Mouse (Mus musculus) liver, embryonic 15.5 days (tissue): ENCODE results near the gene Itga5. TPM values are rescaled to one million over a fixed set of nuclear protein-coding genes. Genes with fewer than 3 reads are reported as not detected.

Experiments used
- ATAC-seq: fragments of 200-750 bp; cut with Nextera tagmentation; 2 replicates; pipeline ENCODE4 v1.8.0; 2017; ENCODE audit warnings: moderate number of reproducible peaks, mild to moderate bottlenecking, moderate library complexity; ENCODE audit not compliant: insufficient read depth
- H3K27ac ChIP-seq: fragments of 300-500 bp; sonication (generic); replicated peaks from 2 replicates; pipeline ENCODE4 v1.5.1; 2015; ENCODE audit warnings: mild to moderate bottlenecking, inconsistent platforms
- H3K27me3 ChIP-seq: fragments of 300-500 bp; sonication (generic); 2 replicates; pipeline ENCODE4 v1.6.1; 2015; ENCODE audit warnings: mild to moderate bottlenecking, inconsistent platforms
- H3K36me3 ChIP-seq: fragments of 300-500 bp; sonication (generic); replicated peaks from 2 replicates; pipeline ENCODE4 v1.6.1; 2015; ENCODE audit warnings: moderate library complexity, mild to moderate bottlenecking, inconsistent platforms
- H3K4me1 ChIP-seq: fragments of 300-500 bp; sonication (generic); replicated peaks from 2 replicates; pipeline ENCODE4 v1.6.1; 2015; ENCODE audit warnings: inconsistent platforms
- H3K4me2 ChIP-seq: fragments of 300-500 bp; sonication (generic); 2 replicates; pipeline ENCODE4 v1.6.1; 2015; ENCODE audit warnings: moderate library complexity, mild to moderate bottlenecking, inconsistent platforms
- H3K4me3 ChIP-seq: fragments of 300-500 bp; sonication (generic); replicated peaks from 2 replicates; pipeline ENCODE4 v1.5.1; 2015; ENCODE audit warnings: mild to moderate bottlenecking, inconsistent platforms
- H3K9ac ChIP-seq: fragments of 300-500 bp; sonication (generic); 2 replicates; pipeline ENCODE4 v1.6.1; 2015; ENCODE audit warnings: moderate library complexity, mild to moderate bottlenecking, inconsistent platforms
- H3K9me3 ChIP-seq: fragments of 300-500 bp; sonication (generic); replicated peaks from 2 replicates; pipeline ENCODE4 v1.6.1; 2016; ENCODE audit warnings: inconsistent platforms
- WGBS: fragments of 180-500 bp; shearing (Covaris S2); methylation state at CpG from one replicate; pipeline ENCODE4 v1.1.7; 2015; ENCODE audit warnings: mixed read lengths; ENCODE audit not compliant: insufficient replicate concordance; 5-methylcytosine and 5-hydroxymethylcytosine counted together
- polyA plus RNA-seq: library from polyadenylated mRNA; unstranded; fragments of >200 nt; fragmentation: Nextera tagmentation; extraction: Ambion mirVana; gene quantifications from 2 replicates; pipeline ENCODE4 v1.2.1, GENCODE M21; 2015

The Itga5 gene
- polyA plus RNA-seq, 1 experiment from 2014 or later: 15.9 TPM

- Histone ChIP-seq H3K9me3 (no peaks in the 10 kb centered on the region), H3K27ac (peak overlapping the region; percentile 83; the same call in 1 of the 2 replicates), H3K9ac (no peak overlapping the region), H3K4me2 (peak overlapping the region; percentile 90; the same call in 1 of the 2 replicates), H3K27me3 (peaks cover 25% of the 10 kb centered on the region), H3K36me3 (no peaks in the 10 kb centered on the region), H3K4me3 (no peak overlapping the region), H3K4me1 (peaks cover 71% of the 10 kb centered on the region)
- ATAC-seq: no peak
- WGBS: 47% methylated on average over 1 of the region's 1 CpGs
These were observed 2.8 kb downstream of the Itga5 start for GRCm38 (mm10) chr15:103363809-103364208.

GRCm38 (mm10) chr15:103362950-103363349, 3.6 kb downstream of the Itga5 start:
- Histone ChIP-seq H3K36me3 (no peaks in the 10 kb centered on the region; the same call in 1 of the 2 replicates), H3K27ac (peak overlapping the region; percentile 64; the same call in 1 of the 2 replicates), H3K27me3 (peaks cover 21% of the 10 kb centered on the region), H3K4me1 (peaks cover 79% of the 10 kb centered on the region), H3K9ac (no peak overlapping the region), H3K4me3 (no peak overlapping the region), H3K4me2 (peak overlapping the region; percentile 29), H3K9me3 (no peaks in the 10 kb centered on the region)
- ATAC-seq: peak; percentile 22; the same call in 1 of the 2 replicates
- 39% methylated on average over 3 of the region's 3 CpGs for WGBS

GRCm38 (mm10) chr15:103362333-103362732, 4.2 kb downstream of the Itga5 start:
- ATAC-seq: peak; percentile 29
- H3K9ac ChIP-seq: no peak overlapping the region
- peaks cover 2% of the 10 kb centered on the region for H3K36me3 ChIP-seq
- 19% methylated on average over 6 of the region's 7 CpGs for WGBS
- H3K27ac ChIP-seq: peak overlapping the region; percentile 64; the same call in 1 of the 2 replicates
- H3K27me3 ChIP-seq: peaks cover 17% of the 10 kb centered on the region
- H3K9me3 ChIP-seq: no peaks in the 10 kb centered on the region
- H3K4me1 ChIP-seq: peaks cover 83% of the 10 kb centered on the region
- no peak overlapping the region for H3K4me3 ChIP-seq
- H3K4me2 ChIP-seq: peak overlapping the region; percentile 29

- ATAC-seq: no peak
- H3K9ac ChIP-seq: no peak overlapping the region
- H3K9me3 ChIP-seq: no peaks in the 10 kb centered on the region
- whole genome bisulfite sequencing: 32% methylated on average over 1 of the region's 1 CpGs
- H3K27me3 ChIP-seq: peaks cover 6% of the 10 kb centered on the region
- H3K4me2 ChIP-seq: no peak overlapping the region
- peaks cover 11% of the 10 kb centered on the region for H3K36me3 ChIP-seq
- no peak overlapping the region for H3K4me3 ChIP-seq
- H3K4me1 ChIP-seq: peaks cover 74% of the 10 kb centered on the region
- 0 out of 2 replicates have a peak overlapping the region, but pooled peaks have one; percentile 3 for H3K27ac ChIP-seq
These were observed 5.3 kb downstream of the Itga5 start for GRCm38 (mm10) chr15:103361269-103361668.

GRCm38 (mm10) chr15:103359869-103360602, 6.5 kb downstream of the Itga5 start:
- ATAC-seq: no peak
- Histone ChIP-seq H3K4me1 (peaks cover 63% of the 10 kb centered on the region), H3K4me3 (no peak overlapping the region), H3K9me3 (no peaks in the 10 kb centered on the region), H3K4me2 (no peak overlapping the region), H3K36me3 (peaks cover 24% of the 10 kb centered on the region), H3K9ac (no peak overlapping the region), H3K27ac (no peak overlapping the region), H3K27me3 (no peaks in the 10 kb centered on the region)
- 69% methylated on average over 5 of the region's 5 CpGs for WGBS

- Histone ChIP-seq H3K9me3 (no peaks in the 10 kb centered on the region), H3K4me3 (no peak overlapping the region), H3K27me3 (no peaks in the 10 kb centered on the region), H3K36me3 (peaks cover 32% of the 10 kb centered on the region), H3K4me2 (no peak overlapping the region), H3K9ac (no peak overlapping the region), H3K4me1 (peaks cover 53% of the 10 kb centered on the region), H3K27ac (0 out of 2 replicates have a peak overlapping the region, but pooled peaks have one; percentile 9)
- WGBS: 32% methylated on average over 1 of the region's 1 CpGs
- no peak for ATAC-seq
These were observed 7.4 kb downstream of the Itga5 start for GRCm38 (mm10) chr15:103359122-103359510.

GRCm38 (mm10) chr15:103358278-103359121, 8.1 kb downstream of the Itga5 start:
- H3K4me2 ChIP-seq: no peak overlapping the region
- H3K9me3 ChIP-seq: no peaks in the 10 kb centered on the region
- no peak for ATAC-seq
- H3K27ac ChIP-seq: 0 out of 2 replicates have a peak overlapping the region, but pooled peaks have one; percentile 9
- H3K36me3 ChIP-seq: peaks cover 37% of the 10 kb centered on the region
- WGBS: 15% methylated on average over 4 of the region's 4 CpGs
- peaks cover 49% of the 10 kb centered on the region for H3K4me1 ChIP-seq
- H3K27me3 ChIP-seq: no peaks in the 10 kb centered on the region
- H3K9ac ChIP-seq: no peak overlapping the region
- no peak overlapping the region for H3K4me3 ChIP-seq

- H3K9me3 ChIP-seq: no peaks in the 10 kb centered on the region
- H3K4me2 ChIP-seq: no peak overlapping the region
- WGBS: 57% methylated on average over 4 of the region's 4 CpGs
- peaks cover 45% of the 10 kb centered on the region for H3K4me1 ChIP-seq
- no peak overlapping the region for H3K27ac ChIP-seq
- H3K27me3 ChIP-seq: no peaks in the 10 kb centered on the region
- no peak for ATAC-seq
- peaks cover 44% of the 10 kb centered on the region for H3K36me3 ChIP-seq
- H3K4me3 ChIP-seq: no peak overlapping the region
- H3K9ac ChIP-seq: no peak overlapping the region
These were observed 8.7 kb downstream of the Itga5 start for GRCm38 (mm10) chr15:103357817-103358216.

- Histone ChIP-seq H3K4me2 (no peak overlapping the region), H3K4me3 (no peak overlapping the region), H3K4me1 (peaks cover 30% of the 10 kb centered on the region), H3K9me3 (no peaks in the 10 kb centered on the region), H3K9ac (no peak overlapping the region), H3K27me3 (no peaks in the 10 kb centered on the region), H3K27ac (no peak overlapping the region), H3K36me3 (peaks cover 59% of the 10 kb centered on the region)
- WGBS: 60% methylated on average over 4 of the region's 4 CpGs
- ATAC-seq: no peak
These were observed 10.4 kb downstream of the Itga5 start for GRCm38 (mm10) chr15:103356130-103356529.

GRCm38 (mm10) chr15:103355420-103355819, 11.1 kb downstream of the Itga5 start:
- WGBS: 68% methylated on average over 4 of the region's 4 CpGs
- H3K4me2 ChIP-seq: no peak overlapping the region
- peaks cover 66% of the 10 kb centered on the region for H3K36me3 ChIP-seq
- no peaks in the 10 kb centered on the region for H3K9me3 ChIP-seq
- H3K9ac ChIP-seq: no peak overlapping the region
- H3K27me3 ChIP-seq: no peaks in the 10 kb centered on the region
- no peak for ATAC-seq
- H3K4me1 ChIP-seq: peaks cover 28% of the 10 kb centered on the region
- H3K4me3 ChIP-seq: no peak overlapping the region
- no peak overlapping the region for H3K27ac ChIP-seq

- no peak overlapping the region for H3K9ac ChIP-seq
- no peak overlapping the region for H3K27ac ChIP-seq
- ATAC-seq: no peak
- WGBS: 71% methylated on average over 2 of the region's 2 CpGs
- H3K4me1 ChIP-seq: peaks cover 21% of the 10 kb centered on the region
- H3K4me2 ChIP-seq: no peak overlapping the region
- H3K9me3 ChIP-seq: no peaks in the 10 kb centered on the region
- H3K36me3 ChIP-seq: peaks cover 74% of the 10 kb centered on the region
- no peak overlapping the region for H3K4me3 ChIP-seq
- no peaks in the 10 kb centered on the region for H3K27me3 ChIP-seq
These were observed 11.9 kb downstream of the Itga5 start for GRCm38 (mm10) chr15:103354690-103355089.
